Mouse (Mus musculus) ES-E14 (cell line): ENCODE measurements at regions not wholly inside any gene's neighbourhood (a gene's known extent, or its start where the extent isn't known, plus 50 kb on each side); places are given as distances from the start of the nearest gene placed in this dataset.

Experiments used
- HCFC1 ChIP-seq: IDR thresholded peaks from 2 replicates; pipeline ENCODE4 v1.6.1; 2012; ENCODE audit warnings: low read length, inconsistent platforms, borderline replicate concordance; ENCODE audit not compliant: insufficient read depth
- ZC3H11A ChIP-seq: IDR thresholded peaks from 2 replicates; pipeline ENCODE4 v1.6.1; 2012; ENCODE audit warnings: low read depth, mild to moderate bottlenecking, inconsistent platforms, low read length, borderline replicate concordance
- ZNF384 ChIP-seq: IDR thresholded peaks from 2 replicates; pipeline ENCODE4 v1.6.1; 2012; ENCODE audit warnings: low read depth, low read length, inconsistent platforms

DNA sequence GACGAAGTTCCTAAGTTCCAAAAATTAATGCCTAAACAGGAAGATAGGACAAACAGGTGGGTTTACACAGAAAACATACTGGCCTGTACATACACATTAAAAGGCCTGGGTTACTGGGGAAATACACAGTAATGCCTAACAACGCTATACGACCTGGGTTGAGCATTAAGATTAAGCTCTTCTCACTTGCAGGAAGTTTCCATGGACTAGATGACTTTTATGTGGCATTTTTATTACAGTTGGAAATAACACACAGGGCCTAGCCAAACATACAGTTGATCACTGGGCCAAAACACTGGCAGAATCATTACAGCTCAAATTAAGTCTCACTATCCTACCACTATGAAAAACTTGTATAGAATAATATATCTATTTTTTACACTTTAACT lies 236.5 kb upstream of the Arx start:
- TF ChIP-seq ZNF384 (no peak), HCFC1 (no peak), ZC3H11A (no peak)
